Mouse (Mus musculus): Measurements from ENCODE around the gene Polq. TPM values are rescaled to one million over a fixed set of nuclear protein-coding genes. Genes with fewer than 3 reads are reported as not detected.

Gene Polq
- total RNA-seq (2023), result 7.6 and 10.3 TPM in 2 replicates

DNA sequence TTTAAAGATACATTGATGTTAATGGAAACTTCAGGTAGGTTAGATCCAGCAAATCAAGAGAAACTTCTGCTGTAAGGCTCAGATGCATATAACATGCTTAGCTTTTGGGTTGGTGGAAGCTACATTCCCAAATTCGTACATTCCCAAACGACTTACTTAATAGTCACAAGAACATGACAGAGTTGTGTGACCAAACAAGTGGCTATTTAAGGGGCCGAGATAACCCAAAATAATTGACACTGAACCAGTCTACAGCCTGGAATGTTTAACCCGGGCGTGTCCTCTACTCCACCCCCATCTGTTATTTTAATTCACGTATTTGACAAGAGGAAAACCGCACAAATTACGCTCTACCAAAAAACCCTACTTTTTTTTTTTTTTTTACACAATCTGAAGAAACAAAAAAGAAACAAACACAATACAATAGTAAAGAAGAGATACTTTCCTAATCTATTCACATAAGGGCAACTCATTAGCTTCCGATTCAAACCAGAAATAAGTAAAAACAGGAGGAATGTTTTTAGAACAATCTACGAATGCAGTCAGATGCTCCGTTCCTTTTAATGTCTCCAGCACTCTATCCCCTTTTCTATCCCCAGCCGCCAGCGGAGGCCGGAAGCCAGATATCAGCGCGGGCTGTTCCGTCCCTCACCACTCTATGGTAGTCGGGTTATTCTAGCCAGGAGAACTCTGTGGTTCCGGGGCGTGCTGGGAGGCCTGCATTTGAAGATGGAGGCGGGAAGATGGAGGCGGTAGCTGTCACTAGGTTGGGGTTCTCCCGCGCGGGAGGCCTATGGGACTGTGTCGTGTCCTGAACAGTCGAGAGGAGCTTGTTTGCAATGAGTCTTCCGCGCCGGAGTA is at the start of gene Polq:
Polq (plus strand) TSS at position 726 of the 861 bp plus-strand sequence.

DNA sequence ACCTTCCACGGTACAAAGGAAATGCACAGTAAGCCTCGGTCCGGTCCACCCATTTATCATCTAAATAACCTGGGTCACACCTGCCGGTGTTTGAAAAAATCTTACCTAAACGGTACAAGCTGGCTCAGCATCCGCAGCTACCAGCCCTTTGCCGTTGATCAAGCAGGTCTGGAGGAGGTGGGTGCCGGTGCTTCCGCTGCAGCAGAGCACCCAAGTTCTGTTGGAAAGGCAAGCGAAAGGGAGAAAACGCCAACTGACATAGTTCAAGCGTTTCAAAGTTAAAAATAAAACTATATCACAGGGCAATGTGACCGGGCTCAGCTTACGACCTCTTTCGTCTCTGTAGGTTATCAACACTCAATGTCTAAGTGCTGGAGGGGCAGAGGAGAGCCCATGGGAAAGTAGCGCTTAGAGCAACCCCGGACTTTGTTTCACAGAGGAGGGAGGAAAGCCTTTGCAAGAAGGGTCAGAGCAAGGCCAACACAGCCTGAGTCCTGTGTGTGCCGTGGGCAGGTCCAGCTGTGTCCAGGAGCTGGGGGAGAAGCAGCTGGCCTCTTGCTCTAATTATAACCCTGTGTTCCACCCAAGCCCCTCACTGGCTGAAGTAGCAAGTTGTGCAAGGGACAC is 21.5 kb upstream of the Polq start, which contains the start of gene Fbxo40:
Fbxo40 (minus strand) TSS at position 469 of the 627 bp plus-strand sequence.

Other genes with a start within 250 kb of the Polq start
- gene Slc15a2, start 226.8 kb upstream of the Polq start, total RNA-seq (2023), result 8.2 TPM in 1 of 2 replicates, not detected in the other
- 7.3 and 8.9 TPM in 2 replicates for gene Iqcb1, start 183.4 kb upstream of the Polq start, total RNA-seq (2023)
- 1.6 and 2.0 TPM in 2 replicates for gene Eaf2, start 136.8 kb upstream of the Polq start, total RNA-seq (2023)
- gene Golgb1, start 136.6 kb upstream of the Polq start, total RNA-seq (2023), result 17.9 and 30.8 TPM in 2 replicates
- 516 and 544 TPM in 2 replicates for gene Hcls1, start 76.8 kb upstream of the Polq start, total RNA-seq (2023)
- gene Fbxo40, start 21.3 kb upstream of the Polq start, total RNA-seq (2023), result not detected in 2 replicates

Data from neutrophil, adult 65 days (primary cell).